Mouse (Mus musculus): ENCODE measurements around the gene Etv3. TPM values are rescaled to one million over a fixed set of nuclear protein-coding genes. Genes with fewer than 3 reads are reported as not detected.
"Not testable (repeated sequence)": the region's sequence is repeated elsewhere in the genome, so short reads cannot be mapped to it uniquely, and the experiment has no call there.

Gene Etv3
- total and polyA plus RNA-seq, 3 experiments: 7.4 to 10.4 TPM; not detected in 1

DNA sequence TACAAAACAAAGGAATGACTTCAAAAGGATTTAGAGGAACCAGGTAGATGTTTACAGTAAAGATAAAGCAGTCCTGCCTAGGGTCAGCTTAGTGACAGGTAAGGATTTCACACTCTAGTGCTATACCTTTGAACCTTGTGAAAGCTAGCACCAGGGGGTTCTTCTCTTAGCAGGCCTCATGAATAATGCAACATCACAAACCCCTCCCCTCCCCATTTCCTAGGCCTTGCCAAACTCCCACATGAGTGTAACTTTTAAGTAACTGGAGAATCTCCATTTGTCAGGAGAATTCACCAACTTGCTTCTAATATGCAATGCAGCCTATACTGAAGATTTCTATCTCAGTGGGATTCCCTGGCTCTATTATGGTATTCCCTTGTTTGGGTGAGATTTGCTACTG lies 46.0 kb upstream of the Etv3 start:
- not testable (repeated sequence) for DNase-seq (ENCODE audit: low read depth, low spot score); H3K27me3 ChIP-seq (ENCODE audit: control insufficient read depth in 1 of 2, insufficient read depth in 2 of 2, low read length in 2 of 2); H3K9ac ChIP-seq (ENCODE audit: control insufficient read depth, low read depth, low read length, poor library complexity, severe bottlenecking); H3K4me3 ChIP-seq (ENCODE audit: control insufficient read depth in 1 of 2, insufficient read depth in 1 of 2, low read depth in 2 of 2, low read length in 2 of 2); H3K79me2 ChIP-seq (ENCODE audit: control insufficient read depth, insufficient read depth, low read length, poor library complexity); H3K36me3 ChIP-seq (ENCODE audit: control insufficient read depth in 1 of 2, insufficient read depth in 2 of 2, low read length in 2 of 2); H3K9me3 ChIP-seq (replicated peaks; ENCODE audit: insufficient read depth, low read length); H3K4me1 ChIP-seq (ENCODE audit: control insufficient read depth in 1 of 2, insufficient read depth in 2 of 2, low read length in 2 of 2); H3K27ac ChIP-seq (ENCODE audit: control insufficient read depth, low read depth, low read length)

DNA sequence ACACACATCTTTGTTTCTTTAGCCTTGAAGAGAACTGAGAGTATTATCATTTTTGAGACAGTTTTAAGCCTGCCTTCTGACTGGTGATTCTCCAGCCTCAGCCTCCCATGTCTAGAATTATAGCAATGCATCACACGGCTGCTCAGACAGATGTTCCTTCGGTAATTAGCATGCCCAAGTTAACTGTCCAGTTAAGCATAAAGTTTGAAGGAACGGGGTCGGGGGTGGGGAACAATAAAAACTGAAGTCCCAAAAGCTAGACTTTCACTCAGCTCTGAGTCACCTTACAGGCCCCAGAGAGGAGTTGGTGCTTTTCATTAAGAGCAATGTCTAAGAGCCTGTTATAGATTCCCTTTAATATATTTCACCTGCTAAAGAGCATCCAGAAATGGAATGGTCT lies 37.8 kb upstream of the Etv3 start:
- H3K79me2 ChIP-seq (ENCODE audit: control insufficient read depth, insufficient read depth, low read length, poor library complexity): no peaks in the 10 kb centered on the region
- no peak overlapping the region for H3K9ac ChIP-seq (ENCODE audit: control insufficient read depth, low read depth, low read length, poor library complexity, severe bottlenecking)
- no peak overlapping the region for H3K27ac ChIP-seq (ENCODE audit: control insufficient read depth, low read depth, low read length)
- no peaks in the 10 kb centered on the region for H3K9me3 ChIP-seq (replicated peaks; ENCODE audit: insufficient read depth, low read length)
- H3K4me3 ChIP-seq (ENCODE audit: control insufficient read depth in 1 of 2, insufficient read depth in 1 of 2, low read depth in 2 of 2, low read length in 2 of 2): no peak overlapping the region
- DNase-seq (ENCODE audit: low read depth, low spot score): no peak
- no peak for TF ChIP-seq HCFC1 (IDR thresholded peaks at IDR 0.05; ENCODE audit: low read depth, low read length)
- no peak for TF ChIP-seq TAL1 (IDR thresholded peaks at IDR 0.05; ENCODE audit: low read length)
- TF ChIP-seq ZKSCAN1 (IDR thresholded peaks at IDR 0.05; ENCODE audit: low read depth, low read length): no peak
- no peak for TF ChIP-seq CHD2 (IDR thresholded peaks at IDR 0.05; ENCODE audit: low read length)
- TF ChIP-seq CHD1 (IDR thresholded peaks at IDR 0.05; ENCODE audit: low read depth, low read length): no peak
- TF ChIP-seq NRF1 (IDR thresholded peaks at IDR 0.05; ENCODE audit: insufficient read depth, low read depth, low read length, poor library complexity, severe bottlenecking): no peak
- TF ChIP-seq POLR2A (IDR thresholded peaks at IDR 0.05; ENCODE audit: control insufficient read depth in 1 of 2, insufficient read depth in 1 of 2, low read depth in 1 of 2, low read length in 2 of 2, poor library complexity in 1 of 2): no peak
- TF ChIP-seq EP300 (IDR thresholded peaks at IDR 0.05; ENCODE audit: low read depth in 1 of 2, low read length in 2 of 2): no peak
- no peak for TF ChIP-seq KAT2A (conservative IDR thresholded peaks at IDR 0.05; ENCODE audit: low read depth, low read length)
- no peak for TF ChIP-seq POLR2AphosphoS5 (IDR thresholded peaks at IDR 0.05; ENCODE audit: borderline replicate concordance, low read depth, low read length)
- no peak for TF ChIP-seq GABPA (IDR thresholded peaks at IDR 0.05; ENCODE audit: low read depth, low read length)
- TF ChIP-seq MEF2A (IDR thresholded peaks at IDR 0.05; ENCODE audit: extremely low read depth, insufficient replicate concordance, low read depth, low read length, poor library complexity, severe bottlenecking): no peak
- TF ChIP-seq MAFK (IDR thresholded peaks at IDR 0.05; ENCODE audit: borderline replicate concordance, low read depth, low read length): no peak
- TF ChIP-seq ZMIZ1 (IDR thresholded peaks at IDR 0.05; ENCODE audit: low read depth, low read length): no peak
- no peak for TF ChIP-seq RCOR1 (IDR thresholded peaks at IDR 0.05; ENCODE audit: low read depth, low read length)
- no peaks in the 10 kb centered on the region for H3K4me1 ChIP-seq (ENCODE audit: control insufficient read depth in 1 of 2, insufficient read depth in 2 of 2, low read length in 2 of 2)
- no peaks in the 10 kb centered on the region for H3K27me3 ChIP-seq (ENCODE audit: control insufficient read depth in 1 of 2, insufficient read depth in 2 of 2, low read length in 2 of 2)
- no peaks in the 10 kb centered on the region for H3K36me3 ChIP-seq (ENCODE audit: control insufficient read depth in 1 of 2, insufficient read depth in 2 of 2, low read length in 2 of 2)

DNA sequence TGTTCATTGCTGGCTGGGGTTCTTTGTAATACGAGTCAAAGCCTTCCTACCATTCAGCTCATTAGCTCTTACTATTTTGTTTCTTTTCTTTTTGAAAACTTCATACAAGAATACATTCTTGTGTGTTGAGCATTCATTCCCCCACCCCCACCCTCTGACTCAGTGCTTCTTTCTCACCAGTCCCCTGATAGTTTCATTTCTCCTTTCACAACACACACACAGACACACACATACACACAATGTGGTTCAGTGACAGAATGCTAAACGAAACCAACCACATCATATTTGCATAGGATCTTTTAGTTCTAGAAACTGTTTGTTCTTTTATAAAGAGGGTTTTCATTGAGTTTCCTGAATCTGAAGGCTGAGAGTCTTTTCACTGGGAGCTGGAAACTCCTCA lies 37.3 kb upstream of the Etv3 start:
- Histone ChIP-seq H3K4me1 (ENCODE audit: control insufficient read depth in 1 of 2, insufficient read depth in 2 of 2, low read length in 2 of 2) (no peaks in the 10 kb centered on the region), H3K4me3 (ENCODE audit: control insufficient read depth in 1 of 2, insufficient read depth in 1 of 2, low read depth in 2 of 2, low read length in 2 of 2) (no peak overlapping the region), H3K27me3 (ENCODE audit: control insufficient read depth in 1 of 2, insufficient read depth in 2 of 2, low read length in 2 of 2) (no peaks in the 10 kb centered on the region), H3K9me3 (replicated peaks; ENCODE audit: insufficient read depth, low read length) (no peaks in the 10 kb centered on the region), H3K79me2 (ENCODE audit: control insufficient read depth, insufficient read depth, low read length, poor library complexity) (no peaks in the 10 kb centered on the region), H3K36me3 (ENCODE audit: control insufficient read depth in 1 of 2, insufficient read depth in 2 of 2, low read length in 2 of 2) (no peaks in the 10 kb centered on the region), H3K9ac (ENCODE audit: control insufficient read depth, low read depth, low read length, poor library complexity, severe bottlenecking) (no peak overlapping the region), H3K27ac (ENCODE audit: control insufficient read depth, low read depth, low read length) (no peak overlapping the region)
- TF ChIP-seq RCOR1 (IDR thresholded peaks at IDR 0.05; ENCODE audit: low read depth, low read length) (no peak), ELF1 (IDR thresholded peaks at IDR 0.05; ENCODE audit: low read depth, low read length) (no peak), BHLHE40 (IDR thresholded peaks at IDR 0.05; ENCODE audit: borderline replicate concordance, low read depth, low read length) (no peak), CHD2 (IDR thresholded peaks at IDR 0.05; ENCODE audit: low read length) (no peak), UBTF (IDR thresholded peaks at IDR 0.05; ENCODE audit: borderline replicate concordance, insufficient read depth, low read depth, low read length) (no peak), SIN3A (IDR thresholded peaks at IDR 0.05; ENCODE audit: low read length) (no peak), NELFE (IDR thresholded peaks at IDR 0.05; ENCODE audit: low read depth, low read length) (no peak), MXI1 (IDR thresholded peaks at IDR 0.05; ENCODE audit: low read depth, low read length) (no peak), MAZ (IDR thresholded peaks at IDR 0.05; ENCODE audit: low read depth, low read length) (no peak), POLR2AphosphoS5 (IDR thresholded peaks at IDR 0.05; ENCODE audit: borderline replicate concordance, low read depth, low read length) (no peak), GABPA (IDR thresholded peaks at IDR 0.05; ENCODE audit: low read depth, low read length) (no peak)
- DNase-seq (ENCODE audit: low read depth, low spot score): no peak
